Mouse (Mus musculus) left cerebral cortex, adult 2 months (tissue): Measurements from ENCODE around the gene Cyp2c23. TPM values are rescaled to one million over a fixed set of nuclear protein-coding genes. Genes with fewer than 3 reads are reported as not detected.

Experiments
- DNase-seq, 2 experiments: peaks; one replicate each; pipeline ENCODE4 v3.0.0; 2021 to 2022; ENCODE audit warnings: low spot score in 2 of 2, mixed read lengths in 1 of 2; ENCODE audit errors: extremely low spot score in 1 of 2
- H3K27ac ChIP-seq: fragments of 200-600 bp; 2 replicates; pipeline ENCODE4 v1.8.1; 2022
- H3K4me3 ChIP-seq: fragments of 200-600 bp; 2 replicates; pipeline ENCODE4 v1.8.1; 2022
- CTCF ChIP-seq: fragments of 200-600 bp; IDR thresholded peaks from 2 replicates; pipeline ENCODE4 v1.8.1; 2022; ENCODE audit warnings: antibody characterized with exemption, mild to moderate bottlenecking, moderate library complexity
- intact Hi-C: fragments of 180-260 bp; cut with DNase I; formaldehyde crosslinking; loops from one replicate; pipeline ENCODE4 v1.15.1; 2025
- total RNA-seq, 2 experiments: library from RNA; stranded (reverse); gene quantifications; 2 replicates each; pipeline ENCODE4 v1.2.3; 2021

Cyp2c23 gene
- total RNA-seq, 2 experiments from 2014 or later, result 0.19 to 0.25 TPM

GRCm38 (mm10) chr19:44019739-44020138 lies 9.3 kb downstream of the Cyp2c23 start:
- Histone ChIP-seq H3K4me3 (no peak overlapping the region), H3K27ac (no peak overlapping the region)
- no peak for TF ChIP-seq CTCF
- no peak for DNase-seq
- intact Hi-C loops, result no loop called here

- intact Hi-C loops, result no loop called here
Measured at GRCm38 (mm10) chr19:44013862-44014261, 15.1 kb downstream of the Cyp2c23 start.

GRCm38 (mm10) chr19:44008784-44009183 lies 20.2 kb downstream of the Cyp2c23 start:
- TF ChIP-seq CTCF, result no peak
- DNase-seq, result no peak
- Histone ChIP-seq H3K4me3 (no peak overlapping the region), H3K27ac (no peak overlapping the region)
- intact Hi-C loops, result no loop called here

More at GRCm38 (mm10) chr19:44013862-44014261, 15.1 kb downstream of the Cyp2c23 start:
- Histone ChIP-seq H3K4me3 (no peak overlapping the region), H3K27ac (no peak overlapping the region)
- no peak for TF ChIP-seq CTCF
- DNase-seq, result no peak

- no peak overlapping the region for H3K27ac ChIP-seq
- no peak for TF ChIP-seq CTCF
- no peak overlapping the region for H3K4me3 ChIP-seq
- intact Hi-C loops, result no loop called here
- peak; percentile 24 to 42 for DNase-seq
Measured at GRCm38 (mm10) chr19:44007186-44007585, 21.8 kb downstream of the Cyp2c23 start.

- intact Hi-C loops, result no loop called here
Measured at GRCm38 (mm10) chr19:44005025-44005424, 24.0 kb downstream of the Cyp2c23 start.

GRCm38 (mm10) chr19:44004261-44004660 lies 24.7 kb downstream of the Cyp2c23 start:
- no peak for DNase-seq
- H3K27ac ChIP-seq, result no peak overlapping the region
- H3K4me3 ChIP-seq, result no peak overlapping the region
- TF ChIP-seq CTCF, result no peak
- intact Hi-C loops, result no loop called here

More at GRCm38 (mm10) chr19:44005025-44005424, 24.0 kb downstream of the Cyp2c23 start:
- Histone ChIP-seq H3K4me3 (no peak overlapping the region), H3K27ac (no peak overlapping the region)
- DNase-seq, result no peak
- TF ChIP-seq CTCF, result no peak

- TF ChIP-seq CTCF, result no peak
- H3K27ac ChIP-seq, result no peak overlapping the region
- peak in 1 of 2 experiments; percentile 33 for DNase-seq
- intact Hi-C loops, result no loop called here
- no peak overlapping the region for H3K4me3 ChIP-seq
Measured at GRCm38 (mm10) chr19:44000720-44001119, 28.3 kb downstream of the Cyp2c23 start.

GRCm38 (mm10) chr19:44000061-44000460 lies 28.9 kb downstream of the Cyp2c23 start:
- no peak for TF ChIP-seq CTCF
- H3K27ac ChIP-seq, result no peak overlapping the region
- H3K4me3 ChIP-seq, result no peak overlapping the region
- no peak for DNase-seq
- intact Hi-C loops, result no loop called here

- H3K27ac ChIP-seq, result no peak overlapping the region
- TF ChIP-seq CTCF, result no peak
- no peak for DNase-seq
- intact Hi-C loops, result no loop called here
- no peak overlapping the region for H3K4me3 ChIP-seq
Measured at GRCm38 (mm10) chr19:43998802-43999527, 30.0 kb downstream of the Cyp2c23 start.

- peak; percentile 50 to 58 for DNase-seq
- no peak for TF ChIP-seq CTCF
- intact Hi-C loops, result no loop called here
- Histone ChIP-seq H3K4me3 (no peak overlapping the region), H3K27ac (no peak overlapping the region)
Measured at GRCm38 (mm10) chr19:43998101-43998500, 30.9 kb downstream of the Cyp2c23 start.

GRCm38 (mm10) chr19:43995427-43995826 lies 33.6 kb downstream of the Cyp2c23 start:
- Histone ChIP-seq H3K27ac (no peak overlapping the region), H3K4me3 (no peak overlapping the region)
- intact Hi-C loops, result no loop called here
- no peak for DNase-seq
- no peak for TF ChIP-seq CTCF

GRCm38 (mm10) chr19:43992464-43992863 lies 36.5 kb downstream of the Cyp2c23 start:
- Histone ChIP-seq H3K27ac (no peak overlapping the region), H3K4me3 (no peak overlapping the region)
- no peak for TF ChIP-seq CTCF
- intact Hi-C loops, result no loop called here
- DNase-seq, result no peak

GRCm38 (mm10) chr19:43990362-43990761 lies 38.6 kb downstream of the Cyp2c23 start:
- intact Hi-C loops, result no loop called here
- Histone ChIP-seq H3K27ac (no peak overlapping the region), H3K4me3 (no peak overlapping the region)
- DNase-seq, result no peak
- no peak for TF ChIP-seq CTCF
